Mouse (Mus musculus) olfactory bulb, adult 2 months (tissue): Measurements from ENCODE around the gene Cabcoco1. TPM values are rescaled to one million over a fixed set of nuclear protein-coding genes. Genes with fewer than 3 reads are reported as not detected.

Source experiments
- H3K27ac ChIP-seq: fragments of 200-500 bp; 2 replicates; pipeline ENCODE4 v1.5.1; 2012; ENCODE audit warnings: low read depth, low read length; ENCODE audit not compliant: insufficient read depth
- H3K4me1 ChIP-seq: fragments of 200-500 bp; 2 replicates; pipeline ENCODE4 v1.6.1; 2012; ENCODE audit warnings: low read length; ENCODE audit not compliant: control insufficient read depth, insufficient read depth
- H3K4me3 ChIP-seq: fragments of 200-500 bp; 2 replicates; pipeline ENCODE4 v1.5.1; 2012; ENCODE audit warnings: mild to moderate bottlenecking, low read depth, low read length, moderate library complexity; ENCODE audit not compliant: insufficient read depth
- CTCF ChIP-seq: fragments of 200-500 bp; IDR thresholded peaks from 2 replicates; pipeline ENCODE4 v1.5.1; 2012; ENCODE audit warnings: low read depth, mild to moderate bottlenecking, low read length, moderate library complexity; ENCODE audit not compliant: insufficient read depth
- POLR2A ChIP-seq: fragments of 200-500 bp; IDR thresholded peaks from 2 replicates; pipeline ENCODE4 v1.6.1; 2012; ENCODE audit warnings: mild to moderate bottlenecking, low read depth, low read length, moderate library complexity; ENCODE audit not compliant: insufficient read depth
- WGBS: fragments of 180-500 bp; shearing (Covaris S2); methylation state at CpG from one replicate; pipeline ENCODE4 v1.1.7; 2018; 5-methylcytosine and 5-hydroxymethylcytosine counted together
- polyA plus RNA-seq: library from polyadenylated mRNA; stranded (reverse); fragments of >200 nt; gene quantifications from 2 replicates; pipeline ENCODE4 v1.2.4, GENCODE M21; 2012; ENCODE audit warnings: low replicate concordance; ENCODE audit not compliant: missing spikeins, insufficient read depth, insufficient read length

Cabcoco1 gene
- polyA plus RNA-seq, 1 experiment = not detected

DNA sequence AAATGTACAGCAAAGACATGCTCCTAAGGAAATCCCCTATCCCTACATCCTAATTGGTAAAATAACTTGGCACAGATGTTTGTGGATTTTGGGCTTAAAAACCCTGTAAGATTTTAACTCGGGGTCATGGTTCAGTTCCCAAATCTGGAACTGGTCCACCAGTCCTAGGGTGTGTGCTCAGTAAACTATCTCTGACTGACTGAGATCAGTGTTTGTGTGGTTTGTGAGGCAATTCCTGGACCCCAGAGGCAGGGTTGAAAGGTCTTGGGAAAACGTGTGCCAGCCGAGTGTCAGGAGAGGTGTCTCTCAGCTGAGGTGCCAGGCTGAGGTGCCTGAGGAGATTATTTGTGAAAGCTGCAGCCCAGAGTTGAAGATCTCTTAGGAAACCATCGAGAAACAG is 19.6 kb downstream of the Cabcoco1 start:
- Histone ChIP-seq H3K4me3 (no peak overlapping the region), H3K27ac (no peak overlapping the region), H3K4me1 (no peaks in the 10 kb centered on the region)
- TF ChIP-seq POLR2A (no peak), CTCF (no peak)
- WGBS = 81% methylated on average over 4 of the region's 4 CpGs

DNA sequence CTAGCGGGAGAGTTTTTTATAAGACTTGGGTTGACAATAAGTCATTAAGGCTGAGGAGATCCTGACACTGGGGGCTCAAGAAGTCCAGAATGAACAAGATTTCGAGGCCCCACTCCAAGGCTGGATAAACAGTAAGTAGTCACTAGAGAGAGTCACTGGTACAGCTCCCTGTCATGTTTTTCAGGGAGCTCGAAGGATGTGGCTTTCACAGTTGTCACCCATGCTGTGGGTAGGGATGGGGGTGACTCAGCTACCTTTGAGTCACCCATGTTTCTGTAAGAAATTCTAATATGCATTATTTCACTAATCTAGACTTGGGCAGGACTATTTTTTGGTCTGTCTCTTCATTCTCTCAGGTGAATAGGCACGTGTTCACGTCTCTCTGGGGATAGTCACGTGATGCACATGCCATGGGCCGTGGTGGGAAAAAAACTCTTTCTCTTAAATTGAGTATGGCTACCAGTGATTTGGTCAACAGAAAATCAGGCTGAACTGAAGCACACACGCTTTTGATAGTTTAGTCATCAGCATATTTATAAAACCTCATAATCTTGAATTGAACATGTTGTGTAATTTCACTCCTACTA is 29.2 kb downstream of the Cabcoco1 start:
- WGBS = 86% methylated on average over 8 of the region's 8 CpGs
- TF ChIP-seq POLR2A (no peak), CTCF (no peak)
- Histone ChIP-seq H3K27ac (no peak overlapping the region), H3K4me1 (no peaks in the 10 kb centered on the region), H3K4me3 (no peak overlapping the region)

DNA sequence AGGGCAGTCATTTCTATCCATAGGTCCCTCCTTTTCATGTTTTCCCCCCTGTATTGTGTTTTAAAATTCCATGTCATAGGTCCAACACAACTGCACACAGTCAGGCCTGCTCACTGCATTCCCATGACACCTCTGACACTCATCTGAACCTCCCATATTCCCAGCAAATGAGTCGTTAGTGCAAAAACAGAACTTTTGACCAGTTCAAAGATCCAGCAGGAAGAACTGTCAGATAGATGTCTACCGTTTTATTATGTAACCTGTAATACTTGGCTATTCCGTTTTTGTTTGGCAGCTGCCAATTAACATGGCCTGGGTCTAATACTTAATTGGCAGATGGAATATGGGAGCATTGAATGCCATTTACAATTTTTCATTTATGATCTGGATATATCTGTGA is 34.0 kb downstream of the Cabcoco1 start:
- Histone ChIP-seq H3K4me3 (no peak overlapping the region), H3K27ac (no peak overlapping the region), H3K4me1 (no peaks in the 10 kb centered on the region)
- WGBS = 97% methylated on average over 3 of the region's 3 CpGs
- TF ChIP-seq POLR2A (no peak), CTCF (no peak)

DNA sequence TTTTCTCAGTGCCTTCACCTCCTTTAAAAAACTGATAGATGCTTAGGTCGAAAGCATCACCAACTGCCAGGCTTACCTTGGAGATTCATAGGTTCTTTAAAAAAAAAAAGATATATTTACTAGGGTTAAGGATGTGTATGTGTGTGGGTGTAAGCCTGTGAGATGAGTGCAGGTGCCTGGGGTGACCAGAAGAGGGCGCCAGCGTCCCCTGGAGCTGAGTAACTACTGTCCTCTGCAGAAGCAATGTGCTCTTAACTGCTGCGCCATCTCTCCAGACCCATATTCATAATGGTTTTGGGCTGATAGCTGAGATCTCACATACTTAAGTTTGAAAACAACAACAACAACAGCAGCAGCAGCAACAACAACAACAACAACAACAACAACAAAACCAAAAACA is 35.5 kb downstream of the Cabcoco1 start:
- Histone ChIP-seq H3K4me1 (no peaks in the 10 kb centered on the region), H3K4me3 (no peak overlapping the region), H3K27ac (no peak overlapping the region)
- 92% methylated on average over 4 of the region's 4 CpGs for WGBS
- no peak for TF ChIP-seq CTCF
- no peak for TF ChIP-seq POLR2A

DNA sequence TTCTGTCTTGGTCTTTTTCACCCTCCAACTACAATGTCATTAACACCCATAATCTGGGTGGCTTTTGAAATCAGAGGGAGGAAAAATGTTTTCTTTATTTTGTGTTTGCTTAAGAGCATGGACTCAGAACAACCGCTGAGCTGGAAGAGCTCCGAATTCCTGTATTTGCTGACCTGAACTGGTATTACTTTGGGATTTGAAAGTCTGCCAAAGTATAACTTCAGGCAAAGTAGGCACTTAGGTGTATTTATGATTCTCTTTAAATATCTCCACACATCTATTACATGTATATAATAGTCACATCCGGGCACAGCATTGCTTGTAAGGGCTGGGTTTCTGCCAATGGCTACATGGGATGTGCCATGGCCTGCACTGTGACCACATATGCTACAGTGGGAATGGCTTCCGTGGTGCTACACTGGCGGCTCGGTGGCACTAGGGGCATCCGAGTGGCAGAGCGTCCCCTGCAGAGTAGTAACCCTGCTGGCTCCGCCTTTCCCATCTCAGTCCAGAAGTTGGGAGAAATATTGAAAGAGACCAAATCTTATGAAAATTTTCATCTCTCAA is 37.0 kb downstream of the Cabcoco1 start:
- Histone ChIP-seq H3K4me3 (no peak overlapping the region), H3K27ac (no peak overlapping the region), H3K4me1 (no peaks in the 10 kb centered on the region)
- 93% methylated on average over 9 of the region's 9 CpGs for WGBS
- TF ChIP-seq POLR2A (no peak), CTCF (no peak)

- Histone ChIP-seq H3K4me1 (no peaks in the 10 kb centered on the region), H3K27ac (no peak overlapping the region), H3K4me3 (no peak overlapping the region)
- TF ChIP-seq POLR2A = no peak
- no peak for TF ChIP-seq CTCF
- 90% methylated on average over 6 of the region's 6 CpGs for WGBS
Observed at GRCm38 (mm10) chr10:68501067-68501466, 40.6 kb downstream of the Cabcoco1 start.

DNA sequence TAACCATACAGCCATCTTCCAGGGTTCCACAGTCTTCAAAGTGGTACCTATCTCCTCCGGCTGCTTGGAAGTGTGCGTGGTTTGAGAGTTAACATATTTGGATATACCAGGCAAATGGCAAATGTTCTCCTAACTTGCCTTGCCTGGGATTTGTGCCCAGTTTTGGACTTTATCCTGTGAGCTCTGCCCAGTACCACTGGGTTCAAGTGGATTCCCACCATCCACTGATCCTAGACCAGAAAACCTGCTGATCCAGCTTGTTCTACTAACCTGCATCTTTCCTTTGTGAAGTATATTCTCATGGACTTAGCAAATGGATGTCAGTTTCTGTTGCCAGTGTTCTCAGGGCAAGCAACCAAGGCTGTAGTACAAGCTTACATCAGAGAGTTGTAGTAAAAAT is 46.5 kb downstream of the Cabcoco1 start:
- no peak overlapping the region for H3K4me3 ChIP-seq
- 98% methylated on average over 2 of the region's 2 CpGs for WGBS
- H3K27ac ChIP-seq = no peak overlapping the region
- TF ChIP-seq CTCF (no peak), POLR2A (no peak)
- H3K4me1 ChIP-seq = no peaks in the 10 kb centered on the region

DNA sequence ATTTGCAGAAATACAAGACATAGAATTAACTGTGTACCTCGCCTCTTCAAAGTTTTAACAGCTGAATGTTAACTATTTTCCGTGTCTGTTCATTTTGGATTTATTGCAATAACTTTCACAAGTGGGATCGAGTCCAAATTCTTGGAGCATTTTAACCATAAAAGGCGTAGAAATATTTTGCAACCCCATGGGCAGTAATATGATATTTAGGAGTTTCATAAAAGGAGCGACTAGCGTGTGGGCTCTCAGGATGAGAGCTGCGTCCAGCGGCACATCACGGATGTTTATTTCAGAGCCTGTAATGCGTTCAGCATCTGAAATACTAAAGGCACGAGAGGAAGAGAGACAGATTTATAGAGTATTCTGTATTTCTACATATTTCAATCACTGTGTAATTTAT is 50.1 kb downstream of the Cabcoco1 start:
- no peaks in the 10 kb centered on the region for H3K4me1 ChIP-seq
- WGBS = 89% methylated on average over 11 of the region's 11 CpGs
- no peak for TF ChIP-seq CTCF
- TF ChIP-seq POLR2A = no peak
- H3K4me3 ChIP-seq = no peak overlapping the region
- no peak overlapping the region for H3K27ac ChIP-seq

DNA sequence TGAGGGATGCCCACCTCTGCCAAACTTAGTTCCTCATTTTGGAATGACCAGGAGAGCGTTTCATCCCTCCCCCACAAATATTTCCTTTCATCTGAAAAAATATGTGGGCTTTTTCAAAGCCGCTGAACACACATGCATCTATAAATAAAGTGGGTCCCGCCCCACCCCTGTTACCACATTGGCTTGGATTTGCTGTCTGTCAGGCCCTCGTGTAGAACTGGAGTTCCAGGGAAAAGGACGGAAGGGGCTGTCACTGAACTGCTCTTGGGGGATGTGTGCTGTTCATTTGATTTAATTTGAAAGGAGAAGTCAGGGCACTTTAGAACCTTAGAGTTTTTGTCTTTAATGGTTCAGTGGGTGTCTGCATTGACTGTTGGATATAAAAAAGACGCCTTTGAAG is 50.9 kb downstream of the Cabcoco1 start:
- H3K4me1 ChIP-seq = no peaks in the 10 kb centered on the region
- no peak overlapping the region for H3K27ac ChIP-seq
- WGBS = 72% methylated on average over 6 of the region's 6 CpGs
- H3K4me3 ChIP-seq = no peak overlapping the region
- TF ChIP-seq CTCF (no peak), POLR2A (no peak)
